Mouse (Mus musculus) heart, embryonic 16.5 days (tissue): ENCODE measurements around the gene Chst4. TPM values are rescaled to one million over a fixed set of nuclear protein-coding genes. Genes with fewer than 3 reads are reported as not detected.
"Not testable (repeated sequence)": the region's sequence is repeated elsewhere in the genome, so short reads cannot be mapped to it uniquely, and the experiment has no call there.

Experiments
- ATAC-seq: fragments of 200-750 bp; cut with Nextera tagmentation; replicated peaks from 2 replicates; pipeline ENCODE4 v1.8.0; 2017; ENCODE audit warnings: moderate number of reproducible peaks; ENCODE audit not compliant: insufficient read depth, low FRiP score; ENCODE audit errors: extremely low read depth
- H3K27ac ChIP-seq: fragments of 300-500 bp; sonication (generic); 2 replicates; pipeline ENCODE4 v1.5.1; 2014; ENCODE audit warnings: mild to moderate bottlenecking, low read length, control low read depth, moderate library complexity
- H3K27me3 ChIP-seq: fragments of 300-500 bp; sonication (generic); 2 replicates; pipeline ENCODE4 v1.6.1; 2014; ENCODE audit warnings: low read length, mixed read lengths; ENCODE audit not compliant: control insufficient read depth, insufficient read depth
- H3K36me3 ChIP-seq: fragments of 300-500 bp; sonication (generic); 2 replicates; pipeline ENCODE4 v1.6.1; 2014; ENCODE audit not compliant: control insufficient read depth, insufficient read depth
- H3K4me1 ChIP-seq: fragments of 300-500 bp; sonication (generic); 2 replicates; pipeline ENCODE4 v1.6.1; 2014; ENCODE audit warnings: low read length, mixed read lengths; ENCODE audit not compliant: control insufficient read depth, insufficient read depth
- H3K4me2 ChIP-seq: fragments of 300-500 bp; sonication (generic); 2 replicates; pipeline ENCODE4 v1.6.1; 2014; ENCODE audit warnings: low read depth, mild to moderate bottlenecking, control low read depth, low read length
- H3K4me3 ChIP-seq: fragments of 300-500 bp; sonication (generic); 2 replicates; pipeline ENCODE4 v1.5.1; 2014; ENCODE audit warnings: mild to moderate bottlenecking, control low read depth, low read length
- H3K9ac ChIP-seq: fragments of 300-500 bp; sonication (generic); 2 replicates; pipeline ENCODE4 v1.6.1; 2014; ENCODE audit warnings: low read length, control low read depth
- H3K9me3 ChIP-seq: fragments of 300-500 bp; sonication (generic); replicated peaks from 2 replicates; pipeline ENCODE4 v1.6.1; 2016; ENCODE audit warnings: low read length; ENCODE audit not compliant: control insufficient read depth
- WGBS: fragments of 180-500 bp; shearing (Covaris S2); extraction: QIAGEN DNeasy Blood & Tissue Kit; methylation state at CpG from one replicate; pipeline ENCODE4 v1.1.7; 2014; 5-methylcytosine and 5-hydroxymethylcytosine counted together
- polyA plus RNA-seq: library from polyadenylated mRNA; unstranded; fragments of >200 nt; fragmentation: Nextera tagmentation; extraction: Ambion mirVana; gene quantifications from 2 replicates; pipeline ENCODE4 v1.2.1, GENCODE M21; 2015

Gene Chst4
- polyA plus RNA-seq, 1 experiment from 2014 or later, result 2.1 TPM

DNA sequence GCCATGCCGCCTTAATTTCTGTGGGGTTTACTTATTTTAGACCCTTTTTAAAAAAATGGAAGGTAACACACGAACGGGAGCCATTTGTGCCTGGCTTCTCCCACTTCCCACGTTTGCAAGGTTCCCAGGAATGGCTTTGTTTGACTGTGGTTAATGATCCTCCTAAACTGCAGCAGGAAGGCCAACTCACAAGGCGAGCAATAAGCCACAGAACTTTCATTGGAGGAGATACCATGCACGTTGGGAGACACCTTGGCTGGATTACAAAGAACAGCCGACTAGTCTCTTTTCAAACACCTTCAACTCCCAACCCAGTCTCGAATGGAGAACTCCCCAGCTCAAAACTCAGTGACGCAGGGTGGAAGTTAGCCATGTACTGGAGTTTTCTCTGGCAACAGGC lies 24.6 kb upstream of the Chst4 start:
- no peak for ATAC-seq
- H3K36me3 ChIP-seq, result no peaks in the 10 kb centered on the region
- H3K27ac ChIP-seq, result no peak overlapping the region
- H3K27me3 ChIP-seq, result no peaks in the 10 kb centered on the region
- peaks cover 2% of the 10 kb centered on the region for H3K9me3 ChIP-seq
- H3K4me3 ChIP-seq, result no peak overlapping the region
- H3K9ac ChIP-seq, result no peak overlapping the region
- 63% methylated on average over 9 of the region's 9 CpGs for WGBS
- no peaks in the 10 kb centered on the region for H3K4me1 ChIP-seq
- no peak overlapping the region for H3K4me2 ChIP-seq

DNA sequence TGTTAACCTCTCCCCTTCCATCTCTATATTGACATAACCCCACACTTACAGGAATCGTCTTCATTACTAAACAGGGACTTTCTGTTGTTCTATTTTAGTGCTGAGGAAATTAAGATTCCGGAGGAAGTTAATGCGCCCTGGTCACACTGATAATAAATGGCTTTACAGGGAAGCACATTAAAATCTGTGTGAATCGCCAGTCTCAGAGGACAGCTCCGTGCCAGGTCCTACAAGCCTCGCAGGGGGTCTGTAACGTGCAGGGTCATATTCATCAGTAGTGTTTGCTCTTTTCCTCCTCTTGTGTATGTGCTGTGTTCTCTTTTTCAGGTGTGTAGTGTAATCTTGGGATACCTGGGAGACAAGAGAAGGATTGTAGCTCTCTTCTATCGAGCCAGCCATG lies 18.7 kb upstream of the Chst4 start:
- Histone ChIP-seq H3K4me3 (no peak overlapping the region), H3K9me3 (no peaks in the 10 kb centered on the region; the same call in 1 of the 2 replicates), H3K4me2 (no peak overlapping the region), H3K9ac (no peak overlapping the region), H3K4me1 (no peaks in the 10 kb centered on the region), H3K36me3 (no peaks in the 10 kb centered on the region), H3K27ac (no peak overlapping the region), H3K27me3 (no peaks in the 10 kb centered on the region)
- ATAC-seq, result no peak
- 53% methylated on average over 8 of the region's 8 CpGs for whole genome bisulfite sequencing

DNA sequence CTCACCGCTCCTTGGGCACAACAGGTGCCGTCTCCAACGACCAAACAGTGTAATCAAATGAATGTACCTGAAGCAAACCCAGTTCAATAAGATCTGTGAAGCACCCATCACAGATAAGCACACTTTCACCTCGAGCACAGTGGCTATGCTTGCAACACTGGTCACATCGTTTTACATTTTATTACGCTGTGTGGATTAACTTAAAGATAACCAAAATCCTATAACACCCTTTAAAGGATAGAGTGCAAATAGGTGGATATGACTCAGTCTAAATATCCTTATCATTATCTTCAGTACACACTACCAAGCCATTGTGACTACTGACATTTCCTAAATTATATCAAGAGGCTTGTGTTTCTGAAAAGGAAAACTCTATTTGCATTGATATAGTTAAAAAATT lies 11.7 kb upstream of the Chst4 start:
- ATAC-seq, result no peak
- Histone ChIP-seq H3K4me1 (no peaks in the 10 kb centered on the region), H3K36me3 (no peaks in the 10 kb centered on the region), H3K9me3 (no peaks in the 10 kb centered on the region), H3K4me2 (no peak overlapping the region), H3K27me3 (no peaks in the 10 kb centered on the region), H3K27ac (no peak overlapping the region), H3K4me3 (no peak overlapping the region), H3K9ac (no peak overlapping the region)
- WGBS, result 65% methylated on average over 6 of the region's 6 CpGs

DNA sequence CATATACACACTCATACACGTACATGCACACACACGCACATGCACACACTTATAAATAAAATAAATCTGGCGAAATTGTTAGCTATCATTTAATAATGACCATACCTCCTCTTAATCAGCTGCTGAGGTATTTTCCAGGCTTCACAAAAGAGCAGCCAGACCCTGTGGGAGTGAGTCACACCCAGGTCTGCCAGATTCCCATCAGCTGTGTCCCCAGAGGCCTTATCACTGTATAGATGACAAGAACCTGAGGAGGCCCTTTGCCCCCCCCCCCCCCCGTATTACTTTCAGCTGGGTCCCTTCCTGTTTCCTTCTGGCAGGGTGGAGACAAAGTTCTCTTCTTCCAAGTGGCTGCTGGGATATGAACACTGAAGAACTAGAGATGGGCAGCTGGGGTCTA lies 969 bp upstream of the Chst4 start:
- no peak overlapping the region for H3K27ac ChIP-seq
- H3K36me3 ChIP-seq, result no peaks in the 10 kb centered on the region
- ATAC-seq, result no peak
- no peaks in the 10 kb centered on the region for H3K27me3 ChIP-seq
- no peak overlapping the region for H3K4me3 ChIP-seq
- peaks cover 3% of the 10 kb centered on the region for H3K9me3 ChIP-seq
- H3K4me2 ChIP-seq, result no peak overlapping the region
- H3K9ac ChIP-seq, result no peak overlapping the region
- 58% methylated on average over 4 of the region's 4 CpGs for WGBS
- H3K4me1 ChIP-seq, result no peaks in the 10 kb centered on the region

DNA sequence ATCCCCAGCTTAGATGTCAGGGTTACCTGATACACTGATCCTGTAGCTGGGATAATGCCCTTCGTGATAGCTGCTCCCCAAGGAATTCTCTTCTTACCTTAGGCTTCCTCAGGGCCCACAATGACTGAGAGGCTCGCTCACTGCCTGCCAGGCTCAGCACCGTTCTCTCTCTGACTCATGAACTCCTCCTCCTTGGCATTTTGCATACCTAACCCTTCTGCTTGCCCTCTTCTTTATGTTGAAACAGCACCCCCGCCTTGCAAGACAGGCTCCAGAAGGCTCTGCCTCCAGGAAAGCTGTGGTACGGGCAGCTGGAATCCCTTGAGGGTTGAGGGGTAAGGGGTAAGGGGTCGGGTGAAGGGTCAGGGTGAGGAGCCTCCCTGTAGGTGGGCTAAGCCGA lies 324 bp downstream of the Chst4 start:
- H3K9me3 ChIP-seq, result peaks cover 3% of the 10 kb centered on the region
- ATAC-seq, result no peak
- 44% methylated on average over 7 of the region's 7 CpGs for WGBS

DNA sequence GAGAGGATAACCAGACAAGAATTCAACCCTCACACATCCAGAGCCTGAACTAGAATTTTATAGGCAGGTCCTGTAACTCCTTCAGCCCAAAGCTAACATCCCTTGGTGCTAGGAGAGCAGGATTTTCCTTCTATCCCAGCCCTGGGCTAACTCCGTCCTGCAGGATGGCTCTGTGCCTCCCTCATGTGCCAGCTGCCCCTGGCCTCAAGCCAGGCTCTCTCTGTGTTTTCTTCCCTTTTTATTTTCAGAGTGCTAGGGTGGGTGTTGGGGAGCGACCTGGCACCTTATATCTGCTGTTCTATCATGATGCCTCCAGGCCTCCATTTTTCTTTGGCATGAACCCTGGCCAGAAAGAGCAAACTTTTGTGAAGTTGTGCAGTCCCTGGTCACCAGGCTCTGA lies 3.4 kb downstream of the Chst4 start:
- Histone ChIP-seq H3K9ac (no peak overlapping the region), H3K4me3 (no peak overlapping the region), H3K27ac (no peak overlapping the region), H3K27me3 (no peaks in the 10 kb centered on the region), H3K9me3 (no peaks in the 10 kb centered on the region), H3K4me2 (no peak overlapping the region), H3K4me1 (peaks cover 8% of the 10 kb centered on the region), H3K36me3 (no peaks in the 10 kb centered on the region)
- WGBS, result 36% methylated on average over 2 of the region's 2 CpGs
- no peak for ATAC-seq

More for the DNA sequence above, 324 bp downstream of the Chst4 start:
- Histone ChIP-seq H3K4me2 (no peak overlapping the region), H3K9ac (no peak overlapping the region), H3K4me3 (no peak overlapping the region), H3K36me3 (no peaks in the 10 kb centered on the region), H3K27me3 (no peaks in the 10 kb centered on the region), H3K27ac (no peak overlapping the region), H3K4me1 (peaks cover 2% of the 10 kb centered on the region)

DNA sequence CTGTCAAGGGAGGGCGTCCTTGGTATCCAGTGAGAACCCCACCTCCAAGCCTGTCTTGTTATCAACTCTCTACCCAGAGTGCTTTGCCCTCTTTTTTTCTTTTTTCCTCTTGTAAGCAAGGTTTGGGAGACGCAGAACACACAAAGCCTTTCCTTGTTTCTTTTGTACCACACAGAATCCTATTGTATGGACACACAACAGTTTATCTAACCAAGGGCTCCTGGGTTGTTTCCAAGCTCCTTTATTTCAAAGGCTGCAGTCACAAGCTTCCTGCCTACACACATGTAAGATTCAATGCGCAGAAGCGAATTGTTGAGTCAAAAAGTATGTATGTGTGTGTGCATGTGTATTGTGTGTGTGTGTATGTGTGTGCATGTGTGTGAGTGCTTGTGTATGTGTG lies 5.2 kb downstream of the Chst4 start:
- peak overlapping the region; percentile 35; the same call in 1 of the 2 replicates for H3K27ac ChIP-seq
- H3K4me3 ChIP-seq, result no peak overlapping the region
- no peaks in the 10 kb centered on the region for H3K9me3 ChIP-seq
- H3K4me2 ChIP-seq, result no peak overlapping the region
- no peaks in the 10 kb centered on the region for H3K36me3 ChIP-seq
- no peaks in the 10 kb centered on the region for H3K27me3 ChIP-seq
- 38% methylated on average over 4 of the region's 4 CpGs for WGBS
- no peak for ATAC-seq
- no peak overlapping the region for H3K9ac ChIP-seq
- H3K4me1 ChIP-seq, result peaks cover 8% of the 10 kb centered on the region

DNA sequence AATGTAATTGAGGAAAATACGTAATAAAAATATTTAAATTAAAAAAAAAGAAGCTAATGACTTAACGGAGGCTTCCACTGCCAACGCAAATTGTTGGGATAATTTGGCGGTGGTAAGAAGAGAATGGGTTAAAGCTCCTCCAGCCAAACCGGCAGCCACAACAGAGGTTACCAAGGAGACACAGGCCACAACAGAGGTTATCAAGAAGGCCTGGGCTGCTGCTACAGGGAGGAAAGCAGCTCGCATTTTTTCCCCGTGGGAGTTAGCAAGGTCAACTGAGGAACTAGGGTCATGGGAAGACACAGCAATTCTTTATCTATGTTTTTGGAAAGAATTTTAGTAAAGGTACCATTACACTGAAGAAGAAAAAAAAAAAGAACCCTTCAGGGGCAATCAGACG lies 5.8 kb downstream of the Chst4 start:
- not testable (repeated sequence) for H3K9ac ChIP-seq, H3K36me3 ChIP-seq, H3K27ac ChIP-seq, H3K4me1 ChIP-seq, H3K27me3 ChIP-seq, H3K9me3 ChIP-seq, H3K4me3 ChIP-seq, H3K4me2 ChIP-seq
- 0 out of 2 replicates have a peak, but pooled peaks have one; percentile 82 for ATAC-seq
- WGBS, result 17% methylated on average over 8 of the region's 8 CpGs

DNA sequence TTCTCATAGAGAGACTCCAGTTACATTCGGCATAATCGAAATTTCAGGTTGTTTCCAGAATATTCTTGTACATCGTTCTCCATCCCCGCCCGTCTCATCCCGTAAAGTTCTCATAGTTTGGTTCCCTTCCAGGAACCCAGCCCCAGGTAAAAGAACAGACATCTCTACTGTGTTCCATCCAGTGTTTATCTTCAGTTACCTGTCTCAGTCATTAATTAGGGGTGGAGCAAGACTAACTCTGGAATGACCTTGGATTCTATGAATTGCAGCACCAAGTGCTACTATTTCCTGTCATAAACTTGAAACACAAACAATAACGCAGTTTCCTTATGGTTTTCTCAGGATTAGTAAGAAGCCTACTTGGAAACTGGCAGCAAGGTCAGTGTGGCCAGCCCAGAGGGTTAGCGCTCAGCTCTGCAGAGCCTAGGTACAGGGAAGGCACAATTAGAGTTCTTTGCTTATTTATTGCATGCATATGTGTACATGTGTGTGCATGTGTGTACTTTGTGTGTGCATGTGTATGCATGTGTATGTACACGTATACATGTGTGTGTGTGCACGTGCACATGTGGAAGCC lies 16.7 kb downstream of the Chst4 start:
- Histone ChIP-seq H3K4me3 (no peak overlapping the region), H3K9me3 (no peaks in the 10 kb centered on the region), H3K4me2 (no peak overlapping the region), H3K36me3 (no peaks in the 10 kb centered on the region), H3K27me3 (no peaks in the 10 kb centered on the region), H3K9ac (no peak overlapping the region), H3K27ac (no peak overlapping the region), H3K4me1 (no peaks in the 10 kb centered on the region)
- WGBS, result 89% methylated on average over 10 of the region's 10 CpGs
- ATAC-seq, result no peak
